Mouse (Mus musculus): ENCODE results near the gene Snx18.

GRCm38 (mm10) chr13:113606741-113607358 is 11.5 kb downstream of the Snx18 start:
- TF ChIP-seq CTCF (IDR thresholded peaks at IDR 0.05; ENCODE audit: low read depth, low read length) (no peak), POLR2A (IDR thresholded peaks at IDR 0.05; ENCODE audit: insufficient read depth, low read length) (no peak)

All from ES-Bruce4 (cell line).